Mouse (Mus musculus): Measurements from ENCODE around the gene Nxt2.
"Not testable (repeated sequence)": the region's sequence is repeated elsewhere in the genome, so short reads cannot be mapped to it uniquely, and the experiment has no call there.

Gene Nxt2

GRCm38 (mm10) chrX:142226542-142226941 is at the start of gene Nxt2:
Nxt2 (plus strand) TSS chrX:142226770.
- no peak for DNase-seq (ENCODE audit: low read depth, low spot score)

- no peak for DNase-seq (ENCODE audit: low read depth, low spot score)
These were observed 49.6 kb upstream of the Nxt2 start for GRCm38 (mm10) chrX:142176981-142177380.

GRCm38 (mm10) chrX:142182026-142182425 is 44.5 kb upstream of the Nxt2 start:
- DNase-seq (ENCODE audit: low read depth, low spot score) = no peak

- peak; percentile 19 for DNase-seq (ENCODE audit: low read depth, low spot score)
These were observed 37.4 kb upstream of the Nxt2 start for GRCm38 (mm10) chrX:142189023-142189703.

GRCm38 (mm10) chrX:142190355-142190754 is 36.2 kb upstream of the Nxt2 start:
- DNase-seq (ENCODE audit: low read depth, low spot score) = no peak

- no peak for DNase-seq (ENCODE audit: low read depth, low spot score)
These were observed 32.1 kb upstream of the Nxt2 start for GRCm38 (mm10) chrX:142194420-142194819.

GRCm38 (mm10) chrX:142195551-142195950 is 31.0 kb upstream of the Nxt2 start:
- DNase-seq (ENCODE audit: low read depth, low spot score) = no peak

GRCm38 (mm10) chrX:142196831-142197230 is 29.7 kb upstream of the Nxt2 start, which contains the start of gene Gucy2f:
Gucy2f (minus strand) TSS chrX:142196931.
- peak; percentile 9 for DNase-seq (ENCODE audit: low read depth, low spot score)

GRCm38 (mm10) chrX:142200295-142200694 is 26.3 kb upstream of the Nxt2 start:
- DNase-seq (ENCODE audit: low read depth, low spot score) = peak; percentile 35

- DNase-seq (ENCODE audit: low read depth, low spot score) = no peak
These were observed 956 bp downstream of the Nxt2 start for GRCm38 (mm10) chrX:142227398-142228054.

- DNase-seq (ENCODE audit: low read depth, low spot score) = peak; percentile 57
These were observed 1.6 kb downstream of the Nxt2 start for GRCm38 (mm10) chrX:142228055-142228768.

- no peak for DNase-seq (ENCODE audit: low read depth, low spot score)
These were observed 2.2 kb downstream of the Nxt2 start for GRCm38 (mm10) chrX:142228769-142229158.

GRCm38 (mm10) chrX:142236146-142236545 is 9.6 kb downstream of the Nxt2 start:
- not testable (repeated sequence) for DNase-seq (ENCODE audit: low read depth, low spot score)

- DNase-seq (ENCODE audit: low read depth, low spot score) = no peak
These were observed 10.5 kb downstream of the Nxt2 start for GRCm38 (mm10) chrX:142237101-142237500.

GRCm38 (mm10) chrX:142245682-142246327 is 19.2 kb downstream of the Nxt2 start:
- no peak for DNase-seq (ENCODE audit: low read depth, low spot score)

GRCm38 (mm10) chrX:142250008-142250736 is 23.6 kb downstream of the Nxt2 start:
- DNase-seq (ENCODE audit: low read depth, low spot score) = no peak

GRCm38 (mm10) chrX:142276031-142276430 is 49.5 kb downstream of the Nxt2 start:
- DNase-seq (ENCODE audit: low read depth, low spot score) = no peak

- DNase-seq (ENCODE audit: low read depth, low spot score) = no peak
These were observed 50.0 kb downstream of the Nxt2 start for GRCm38 (mm10) chrX:142276573-142276972.

GRCm38 (mm10) chrX:142285905-142286304 is 59.3 kb downstream of the Nxt2 start:
- no peak for DNase-seq (ENCODE audit: low read depth, low spot score)

Data from retina, postnatal 7 days (tissue).